Mouse (Mus musculus) kidney, embryonic 16.5 days (tissue): ENCODE data around the gene Dct. TPM values are rescaled to one million over a fixed set of nuclear protein-coding genes. Genes with fewer than 3 reads are reported as not detected.
A peak's percentile ranks its signal among the peaks of the same experiment; 100 is the strongest.

Source experiments
- ATAC-seq: fragments of 200-750 bp; cut with Nextera tagmentation; 2 replicates; pipeline ENCODE4 v1.8.0; 2017; ENCODE audit warnings: moderate TSS enrichment; ENCODE audit not compliant: low FRiP score, low TSS enrichment
- H3K27ac ChIP-seq: fragments of 300-500 bp; sonication (generic); 2 replicates; pipeline ENCODE4 v1.5.1; 2014; ENCODE audit warnings: low read length
- H3K27me3 ChIP-seq: fragments of 300-500 bp; sonication (generic); 2 replicates; pipeline ENCODE4 v1.6.1; 2014; ENCODE audit warnings: low read length, control low read depth, mixed read lengths; ENCODE audit not compliant: insufficient read depth
- H3K36me3 ChIP-seq: fragments of 300-500 bp; sonication (generic); 2 replicates; pipeline ENCODE4 v1.6.1; 2014; ENCODE audit warnings: low read length, control low read depth, mixed read lengths; ENCODE audit not compliant: insufficient read depth
- H3K4me1 ChIP-seq: fragments of 300-500 bp; sonication (generic); 2 replicates; pipeline ENCODE4 v1.6.1; 2014; ENCODE audit warnings: low read length, control low read depth, mixed read lengths; ENCODE audit not compliant: insufficient read depth
- H3K4me2 ChIP-seq: fragments of 300-500 bp; sonication (generic); replicated peaks from 2 replicates; pipeline ENCODE4 v1.6.1; 2014; ENCODE audit warnings: low read depth, low read length
- H3K4me3 ChIP-seq: fragments of 300-500 bp; sonication (generic); 2 replicates; pipeline ENCODE4 v1.5.1; 2014; ENCODE audit warnings: mild to moderate bottlenecking, low read length
- H3K9ac ChIP-seq: fragments of 300-500 bp; sonication (generic); replicated peaks from 2 replicates; pipeline ENCODE4 v1.6.1; 2014; ENCODE audit warnings: low read length
- H3K9me3 ChIP-seq: fragments of 300-500 bp; sonication (generic); 2 replicates; pipeline ENCODE4 v1.6.1; 2016; ENCODE audit warnings: low read length, control low read depth
- WGBS: fragments of 180-500 bp; shearing (Covaris S2); extraction: QIAGEN DNeasy Blood & Tissue Kit; methylation state at CpG from one replicate; pipeline ENCODE4 v1.1.7; 2014; 5-methylcytosine and 5-hydroxymethylcytosine counted together
- polyA plus RNA-seq: library from polyadenylated mRNA; unstranded; fragments of >200 nt; fragmentation: Nextera tagmentation; extraction: Ambion mirVana; gene quantifications from 2 replicates; pipeline ENCODE4 v1.2.1, GENCODE M21; 2015

Dct gene
- 0.76 and 1.2 TPM in 2 replicates for polyA plus RNA-seq

GRCm38 (mm10) chr14:118051975-118052630 lies at the start of gene Dct:
Gene Dct (minus strand): TSS chr14:118052244.
- ATAC-seq: no peak
- no peak within 1 kb of the TSS for H3K4me2 ChIP-seq
- H3K36me3 ChIP-seq: no peaks in the 10 kb centered on the region
- no peak within 1 kb of the TSS for H3K27ac ChIP-seq
- H3K9me3 ChIP-seq: no peaks in the 10 kb centered on the region
- no peak within 1 kb of the TSS for H3K4me3 ChIP-seq
- 41% methylated on average over 12 of the region's 13 CpGs for WGBS
- no peaks in the 10 kb centered on the region for H3K27me3 ChIP-seq
- H3K4me1 ChIP-seq: 0 out of 2 replicates have a peak, but pooled peaks cover 4% of the 10 kb centered on the region
- H3K9ac ChIP-seq: no peak within 1 kb of the TSS

GRCm38 (mm10) chr14:118101227-118101990 lies 49.4 kb upstream of the Dct start:
- no peak overlapping the region for H3K9ac ChIP-seq
- no peaks in the 10 kb centered on the region for H3K36me3 ChIP-seq
- no peak overlapping the region for H3K27ac ChIP-seq
- H3K27me3 ChIP-seq: no peaks in the 10 kb centered on the region
- no peak overlapping the region for H3K4me2 ChIP-seq
- ATAC-seq: no peak
- peaks cover 6% of the 10 kb centered on the region; the same call in 1 of the 2 replicates for H3K9me3 ChIP-seq
- 83% methylated on average over 14 of the region's 14 CpGs for WGBS
- H3K4me3 ChIP-seq: no peak overlapping the region
- H3K4me1 ChIP-seq: no peaks in the 10 kb centered on the region

GRCm38 (mm10) chr14:118098265-118098664 lies 46.2 kb upstream of the Dct start:
- 42% methylated on average over 2 of the region's 2 CpGs for WGBS
- H3K9ac ChIP-seq: no peak overlapping the region
- no peaks in the 10 kb centered on the region for H3K9me3 ChIP-seq
- no peaks in the 10 kb centered on the region for H3K4me1 ChIP-seq
- ATAC-seq: no peak
- H3K36me3 ChIP-seq: no peaks in the 10 kb centered on the region
- H3K4me3 ChIP-seq: no peak overlapping the region
- no peak overlapping the region for H3K27ac ChIP-seq
- H3K4me2 ChIP-seq: no peak overlapping the region
- H3K27me3 ChIP-seq: no peaks in the 10 kb centered on the region

GRCm38 (mm10) chr14:118089806-118090392 lies 37.9 kb upstream of the Dct start:
- Histone ChIP-seq H3K9ac (peak overlapping the region; percentile 72), H3K36me3 (no peaks in the 10 kb centered on the region), H3K4me2 (peak overlapping the region; percentile 76), H3K9me3 (no peaks in the 10 kb centered on the region), H3K27ac (peak overlapping the region; percentile 41; the same call in 1 of the 2 replicates), H3K27me3 (no peaks in the 10 kb centered on the region), H3K4me3 (peak overlapping the region; percentile 73), H3K4me1 (no peaks in the 10 kb centered on the region; the same call in 1 of the 2 replicates)
- ATAC-seq: peak; percentile 71
- 2% methylated on average over 18 of the region's 18 CpGs for WGBS

GRCm38 (mm10) chr14:118089215-118089805 lies 37.3 kb upstream of the Dct start:
- ATAC-seq: peak; percentile 81
- Histone ChIP-seq H3K4me2 (peak overlapping the region; percentile 76), H3K36me3 (no peaks in the 10 kb centered on the region), H3K4me1 (no peaks in the 10 kb centered on the region; the same call in 1 of the 2 replicates), H3K9me3 (no peaks in the 10 kb centered on the region), H3K27ac (peak overlapping the region; percentile 76), H3K27me3 (no peaks in the 10 kb centered on the region), H3K9ac (peak overlapping the region; percentile 72), H3K4me3 (peak overlapping the region; percentile 73)
- under 1% methylated on average over 44 of the region's 44 CpGs for WGBS

- 10% methylated on average over 22 of the region's 22 CpGs for WGBS
- peak overlapping the region; percentile 73 for H3K4me3 ChIP-seq
- no peaks in the 10 kb centered on the region; the same call in 1 of the 2 replicates for H3K4me1 ChIP-seq
- H3K36me3 ChIP-seq: no peaks in the 10 kb centered on the region
- H3K27me3 ChIP-seq: no peaks in the 10 kb centered on the region
- peak overlapping the region; percentile 76 for H3K27ac ChIP-seq
- ATAC-seq: peak; percentile 63; the same call in 1 of the 2 replicates
- peak overlapping the region; percentile 76 for H3K4me2 ChIP-seq
- peak overlapping the region; percentile 72 for H3K9ac ChIP-seq
- no peaks in the 10 kb centered on the region for H3K9me3 ChIP-seq
Observed at GRCm38 (mm10) chr14:118088437-118089207, 36.6 kb upstream of the Dct start.

- Histone ChIP-seq H3K27me3 (no peaks in the 10 kb centered on the region), H3K9ac (no peak overlapping the region), H3K27ac (no peak overlapping the region), H3K4me3 (no peak overlapping the region), H3K4me1 (no peaks in the 10 kb centered on the region; the same call in 1 of the 2 replicates), H3K9me3 (no peaks in the 10 kb centered on the region), H3K36me3 (no peaks in the 10 kb centered on the region), H3K4me2 (no peak overlapping the region)
- 40% methylated on average over 5 of the region's 5 CpGs for WGBS
- ATAC-seq: no peak
Observed at GRCm38 (mm10) chr14:118086271-118087035, 34.4 kb upstream of the Dct start.

GRCm38 (mm10) chr14:118083851-118084250 lies 31.8 kb upstream of the Dct start:
- Histone ChIP-seq H3K36me3 (no peaks in the 10 kb centered on the region), H3K27me3 (no peaks in the 10 kb centered on the region), H3K9me3 (no peaks in the 10 kb centered on the region), H3K4me2 (no peak overlapping the region), H3K27ac (no peak overlapping the region), H3K4me3 (no peak overlapping the region), H3K4me1 (no peaks in the 10 kb centered on the region; the same call in 1 of the 2 replicates), H3K9ac (no peak overlapping the region)
- ATAC-seq: no peak
- 88% methylated on average over 6 of the region's 6 CpGs for WGBS
